Mouse (Mus musculus) forebrain, embryonic 11.5 days (tissue): Measurements from ENCODE around the gene Ppp2ca. TPM values are rescaled to one million over a fixed set of nuclear protein-coding genes. Genes with fewer than 3 reads are reported as not detected.
"Not testable (repeated sequence)": the region's sequence is repeated elsewhere in the genome, so short reads cannot be mapped to it uniquely, and the experiment has no call there.

Experiments
- ATAC-seq: fragments of 200-750 bp; cut with Nextera tagmentation; replicated peaks from 2 replicates; pipeline ENCODE4 v1.8.0; 2017; ENCODE audit warnings: moderate TSS enrichment; ENCODE audit not compliant: low FRiP score
- DNase-seq: peaks from one replicate; pipeline ENCODE4 v3.0.0-alpha.2; 2017; ENCODE audit warnings: low spot score
- H3K27ac ChIP-seq: fragments of 300-500 bp; sonication (generic); 2 replicates; pipeline ENCODE4 v1.5.1; 2014; ENCODE audit warnings: low read depth, low read length
- H3K27me3 ChIP-seq: fragments of 300-500 bp; sonication (generic); 2 replicates; pipeline ENCODE4 v1.6.1; 2014; ENCODE audit warnings: mild to moderate bottlenecking, low read length, mixed read lengths; ENCODE audit not compliant: control insufficient read depth, insufficient read depth
- H3K36me3 ChIP-seq: fragments of 300-500 bp; sonication (generic); 2 replicates; pipeline ENCODE4 v1.6.1; 2014; ENCODE audit warnings: mild to moderate bottlenecking, low read length, moderate library complexity, mixed read lengths; ENCODE audit not compliant: control insufficient read depth, insufficient read depth
- H3K4me1 ChIP-seq: fragments of 300-500 bp; sonication (generic); replicated peaks from 2 replicates; pipeline ENCODE4 v1.6.1; 2014; ENCODE audit warnings: low read length, mixed read lengths; ENCODE audit not compliant: control insufficient read depth, insufficient read depth
- H3K4me2 ChIP-seq: fragments of 300-500 bp; sonication (generic); 2 replicates; pipeline ENCODE4 v1.6.1; 2014; ENCODE audit warnings: low read depth, mild to moderate bottlenecking, low read length, moderate library complexity, mixed read lengths; ENCODE audit not compliant: severe bottlenecking
- H3K4me3 ChIP-seq: fragments of 300-500 bp; sonication (generic); 2 replicates; pipeline ENCODE4 v1.5.1; 2014; ENCODE audit warnings: low read depth, low read length
- H3K9ac ChIP-seq: fragments of 300-500 bp; sonication (generic); 2 replicates; pipeline ENCODE4 v1.6.1; 2014; ENCODE audit warnings: low read length
- H3K9me3 ChIP-seq: fragments of 300-500 bp; sonication (generic); 2 replicates; pipeline ENCODE4 v1.6.1; 2016; ENCODE audit warnings: low read length, mixed read lengths; ENCODE audit not compliant: control insufficient read depth
- WGBS: fragments of 180-500 bp; shearing (Covaris S2); extraction: QIAGEN DNeasy Blood & Tissue Kit; methylation state at CpG from one replicate; pipeline ENCODE4 v1.1.7; 2014; 5-methylcytosine and 5-hydroxymethylcytosine counted together
- polyA plus RNA-seq: library from polyadenylated mRNA; unstranded; fragments of >200 nt; fragmentation: Nextera tagmentation; extraction: Ambion mirVana; gene quantifications from 2 replicates; pipeline ENCODE4 v1.2.1, GENCODE M21; 2014

Ppp2ca gene
- polyA plus RNA-seq, 1 experiment from 2014 or later = 122 TPM

DNA sequence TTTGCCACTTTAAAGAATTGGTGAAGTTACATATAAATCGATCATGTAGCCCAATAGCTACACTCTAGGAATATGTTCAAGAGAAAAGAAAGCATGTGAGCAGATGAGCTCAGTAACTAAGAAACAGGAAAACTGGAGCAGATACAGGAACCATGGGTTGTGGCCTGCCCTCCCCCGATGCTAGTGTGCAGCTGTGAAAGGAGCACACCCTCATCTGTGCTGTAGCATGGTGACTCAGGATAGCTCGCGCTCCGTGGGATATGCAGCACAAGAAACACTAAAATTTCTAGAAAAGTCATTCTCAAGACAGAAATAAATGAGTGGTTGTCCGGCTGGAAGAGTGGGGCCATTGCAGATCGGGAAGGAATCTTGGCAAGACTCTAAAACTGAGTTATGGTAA, 18.7 kb downstream of the Ppp2ca start:
- WGBS = 95% methylated on average over 7 of the region's 7 CpGs

DNA sequence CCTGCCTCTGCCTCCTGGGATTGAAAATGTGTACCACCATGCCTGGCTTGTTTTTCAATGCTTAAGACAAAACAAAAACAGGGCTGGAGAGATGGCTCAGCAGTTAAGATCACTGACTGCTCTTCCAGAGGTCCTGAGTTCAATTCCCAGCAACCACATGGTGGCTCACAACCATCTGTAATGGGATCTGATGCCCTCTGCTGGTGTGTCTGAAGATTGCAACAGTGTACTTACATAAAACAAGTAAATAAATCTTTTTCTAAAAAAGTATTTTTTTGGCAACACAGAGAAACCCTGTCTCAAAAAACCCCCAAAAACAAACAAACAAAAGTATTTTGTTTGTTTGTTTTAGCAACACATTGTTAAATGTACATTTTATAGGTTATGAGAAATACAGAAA, 21.9 kb downstream of the Ppp2ca start:
- DNase-seq, ATAC-seq, H3K9me3 ChIP-seq, H3K4me1 ChIP-seq, H3K4me2 ChIP-seq, H3K9ac ChIP-seq, H3K27me3 ChIP-seq, H3K27ac ChIP-seq, H3K4me3 ChIP-seq: not testable (repeated sequence)
- H3K36me3 ChIP-seq = peaks cover 49% of the 10 kb centered on the region

More for the DNA sequence above, 18.7 kb downstream of the Ppp2ca start:
- no peak overlapping the region for H3K27ac ChIP-seq
- H3K36me3 ChIP-seq = peaks cover 39% of the 10 kb centered on the region
- no peak for ATAC-seq
- no peaks in the 10 kb centered on the region; the same call in 1 of the 2 replicates for H3K9me3 ChIP-seq
- H3K27me3 ChIP-seq = no peaks in the 10 kb centered on the region
- no peak overlapping the region for H3K4me3 ChIP-seq
- H3K4me1 ChIP-seq = no peaks in the 10 kb centered on the region
- no peak for DNase-seq
- no peak overlapping the region for H3K4me2 ChIP-seq
- no peak overlapping the region for H3K9ac ChIP-seq

DNA sequence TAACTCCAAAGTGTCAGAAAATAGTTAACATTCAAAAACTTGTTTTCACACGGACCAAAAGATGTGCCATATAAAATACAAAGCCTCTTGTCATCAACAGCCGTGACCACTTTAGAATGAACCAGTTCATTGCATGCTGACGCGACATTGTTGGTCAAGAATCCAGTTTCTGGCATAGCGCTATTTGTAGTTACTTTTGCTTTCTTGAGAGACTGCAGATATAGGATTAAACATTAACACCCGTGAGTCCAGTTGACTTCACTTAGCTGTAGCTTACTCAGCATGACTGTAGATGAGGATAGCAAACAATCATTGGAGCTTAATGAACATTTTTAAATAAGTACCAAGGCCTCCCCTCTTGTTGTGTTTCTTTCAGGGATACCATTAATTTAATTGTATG, 23.6 kb downstream of the Ppp2ca start:
- Histone ChIP-seq H3K9ac (no peak overlapping the region), H3K4me1 (no peaks in the 10 kb centered on the region), H3K4me2 (no peak overlapping the region), H3K27ac (no peak overlapping the region), H3K36me3 (peaks cover 49% of the 10 kb centered on the region), H3K4me3 (no peak overlapping the region), H3K27me3 (no peaks in the 10 kb centered on the region), H3K9me3 (no peaks in the 10 kb centered on the region; the same call in 1 of the 2 replicates)
- DNase-seq (no peak), ATAC-seq (no peak)
- 93% methylated on average over 6 of the region's 6 CpGs for WGBS

DNA sequence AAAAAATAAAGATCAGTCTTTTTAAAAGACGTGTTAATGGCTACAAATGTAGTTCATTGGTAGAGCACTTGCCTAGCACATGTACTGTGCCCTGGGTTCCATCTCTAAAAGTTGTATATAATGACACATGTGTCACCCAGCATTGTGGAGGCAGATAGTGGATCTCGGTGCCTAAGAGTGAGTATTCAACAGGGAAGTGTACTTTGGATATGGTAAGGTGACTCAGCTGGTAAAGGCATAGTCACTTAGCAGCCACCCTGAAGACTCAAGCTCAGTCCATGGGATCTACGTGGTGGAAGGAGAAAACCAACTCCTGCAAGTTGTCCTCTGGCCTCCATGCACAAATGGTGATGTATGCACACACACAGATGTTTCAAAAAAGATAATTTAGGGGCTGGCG, 26.0 kb downstream of the Ppp2ca start:
- H3K9ac ChIP-seq = no peak overlapping the region
- no peaks in the 10 kb centered on the region for H3K27me3 ChIP-seq
- DNase-seq (no peak), ATAC-seq (no peak)
- 92% methylated on average over 4 of the region's 4 CpGs for WGBS
- H3K4me1 ChIP-seq = no peaks in the 10 kb centered on the region
- H3K27ac ChIP-seq = no peak overlapping the region
- H3K4me2 ChIP-seq = no peak overlapping the region
- H3K9me3 ChIP-seq = no peaks in the 10 kb centered on the region; the same call in 1 of the 2 replicates
- peaks cover 34% of the 10 kb centered on the region for H3K36me3 ChIP-seq
- H3K4me3 ChIP-seq = no peak overlapping the region

DNA sequence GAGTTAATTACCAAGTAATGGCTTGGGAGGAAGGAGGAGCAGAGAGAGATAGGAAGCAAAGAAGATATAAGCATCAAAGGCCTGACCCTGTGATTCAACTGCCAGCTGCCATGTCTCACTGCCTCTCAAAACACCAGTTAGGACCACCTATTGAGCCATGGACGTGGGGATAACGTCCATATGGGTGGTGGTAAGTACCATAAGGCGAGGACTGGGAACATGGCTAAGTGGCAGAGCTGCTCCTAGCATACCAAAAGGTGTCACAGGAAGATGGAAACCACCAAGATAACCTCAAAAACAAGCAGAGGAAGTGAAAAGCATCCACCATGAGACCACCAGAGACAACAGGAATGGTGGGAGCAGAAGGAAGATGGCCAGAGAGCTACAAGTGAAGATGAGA, 28.7 kb downstream of the Ppp2ca start:
- Histone ChIP-seq H3K27me3 (no peaks in the 10 kb centered on the region), H3K36me3 (peaks cover 14% of the 10 kb centered on the region), H3K4me3 (no peak overlapping the region), H3K4me2 (no peak overlapping the region), H3K27ac (no peak overlapping the region), H3K4me1 (no peaks in the 10 kb centered on the region), H3K9me3 (no peaks in the 10 kb centered on the region), H3K9ac (no peak overlapping the region)
- DNase-seq = no peak
- no peak for ATAC-seq
- 74% methylated on average over 3 of the region's 3 CpGs for WGBS

DNA sequence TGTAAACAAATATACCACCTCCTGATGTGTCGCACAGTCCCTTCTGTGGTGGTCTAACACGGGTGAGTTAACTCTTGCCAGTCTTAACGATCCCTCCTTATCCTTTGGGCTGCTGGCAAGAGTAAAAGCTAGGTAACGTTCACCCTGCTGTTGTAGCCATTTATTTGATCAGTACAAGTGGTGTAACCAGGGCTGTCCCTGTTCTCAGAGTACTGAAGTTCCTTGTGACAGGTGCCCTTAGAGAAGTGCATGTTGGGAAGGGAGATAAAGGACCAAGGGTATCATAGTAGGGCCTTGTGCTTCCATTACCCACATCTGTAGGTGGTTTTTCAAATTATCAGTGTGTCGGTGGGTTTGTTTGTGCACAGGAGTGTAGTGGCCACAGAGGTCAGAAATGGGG, 29.3 kb downstream of the Ppp2ca start:
- Histone ChIP-seq H3K27me3 (no peaks in the 10 kb centered on the region), H3K9ac (no peak overlapping the region), H3K36me3 (peaks cover 10% of the 10 kb centered on the region; the same call in 1 of the 2 replicates), H3K9me3 (no peaks in the 10 kb centered on the region), H3K27ac (no peak overlapping the region), H3K4me2 (no peak overlapping the region), H3K4me3 (no peak overlapping the region), H3K4me1 (no peaks in the 10 kb centered on the region)
- ATAC-seq = no peak
- WGBS = 80% methylated on average over 5 of the region's 5 CpGs
- no peak for DNase-seq

DNA sequence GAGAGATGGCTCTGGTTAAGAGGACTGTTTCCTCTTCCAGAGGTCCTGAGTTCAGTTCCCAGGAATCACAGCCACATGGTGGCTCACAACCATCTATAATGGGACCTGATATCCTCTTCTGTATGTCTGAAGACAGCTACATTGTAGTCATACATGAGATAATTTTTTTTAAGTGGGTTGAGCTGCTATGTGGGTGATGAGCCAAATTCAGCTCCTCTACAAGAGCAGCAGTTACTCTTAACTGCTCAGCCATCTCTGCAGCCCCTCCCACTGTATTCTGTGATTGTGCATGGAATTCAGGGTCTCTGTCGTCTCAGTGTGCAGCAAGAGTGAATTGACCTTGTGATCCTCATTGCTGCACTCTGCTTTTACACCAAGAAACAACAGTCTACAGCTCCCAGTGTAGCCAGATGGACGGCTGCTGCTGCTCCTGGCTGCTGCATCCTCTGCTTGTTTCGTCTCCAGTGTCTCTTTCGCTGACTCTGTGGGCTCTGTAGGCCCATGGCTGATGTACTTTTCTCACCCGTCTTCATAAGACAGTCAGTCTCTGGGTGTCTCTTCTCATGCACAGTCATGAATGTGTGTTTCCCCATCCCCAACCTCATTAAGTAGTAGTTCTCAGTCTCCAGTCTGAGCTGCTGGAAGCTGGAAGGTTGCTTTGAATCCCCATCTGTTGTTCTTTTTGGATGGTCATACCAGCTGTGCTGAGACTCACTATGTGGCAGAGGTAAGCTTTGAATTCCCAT, 30.0 kb downstream of the Ppp2ca start:
- H3K4me1 ChIP-seq = no peaks in the 10 kb centered on the region
- peaks cover 10% of the 10 kb centered on the region; the same call in 1 of the 2 replicates for H3K36me3 ChIP-seq
- 77% methylated on average over 5 of the region's 5 CpGs for WGBS
- ATAC-seq (no peak), DNase-seq (no peak)
- no peak overlapping the region for H3K27ac ChIP-seq
- H3K4me2 ChIP-seq = no peak overlapping the region
- no peak overlapping the region for H3K9ac ChIP-seq
- H3K27me3 ChIP-seq = no peaks in the 10 kb centered on the region
- H3K9me3 ChIP-seq = no peaks in the 10 kb centered on the region
- H3K4me3 ChIP-seq = no peak overlapping the region

DNA sequence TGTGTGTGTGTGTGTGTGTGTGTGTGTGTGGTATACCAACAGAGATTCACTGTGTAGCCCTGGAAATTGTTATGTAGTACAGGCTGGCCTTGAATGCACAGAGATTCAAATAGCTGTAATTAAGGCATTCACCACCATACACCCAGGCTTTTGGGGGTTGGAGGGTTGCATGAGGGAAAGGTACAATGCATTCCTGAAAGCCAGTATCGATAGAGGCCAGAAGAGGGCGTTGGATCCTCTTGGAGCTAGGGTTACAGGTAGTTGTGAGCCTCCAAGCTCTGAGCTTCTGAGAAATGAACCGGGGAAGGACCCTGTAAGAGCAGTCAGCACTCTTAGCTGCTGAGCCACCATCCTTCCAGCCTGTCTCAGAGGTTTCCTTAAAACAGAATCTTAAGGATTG, 30.7 kb downstream of the Ppp2ca start:
- Histone ChIP-seq H3K4me3 (no peak overlapping the region), H3K27me3 (no peaks in the 10 kb centered on the region), H3K27ac (no peak overlapping the region), H3K4me1 (no peaks in the 10 kb centered on the region), H3K4me2 (no peak overlapping the region), H3K9ac (no peak overlapping the region), H3K9me3 (no peaks in the 10 kb centered on the region), H3K36me3 (peaks cover 6% of the 10 kb centered on the region; the same call in 1 of the 2 replicates)
- ATAC-seq = no peak
- 32% methylated on average over 3 of the region's 3 CpGs for WGBS
- no peak for DNase-seq
